Mouse (Mus musculus): ENCODE data around the gene Cpne6. TPM values are rescaled to one million over a fixed set of nuclear protein-coding genes. Genes with fewer than 3 reads are reported as not detected.

Cpne6 gene
- total and polyA plus RNA-seq, 3 experiments: 0.25 TPM; not detected in 2

GRCm38 (mm10) chr14:55507801-55508200 lies 2.4 kb upstream of the Cpne6 start:
- intact Hi-C loops (cut with DNase I): no loop called here
- no peaks in the 10 kb centered on the region for H3K79me2 ChIP-seq (replicated peaks; ENCODE audit: control insufficient read depth, insufficient read depth, low read length)
- no peak overlapping the region for H3K9ac ChIP-seq (ENCODE audit: low read depth, low read length)
- H3K36me3 ChIP-seq (ENCODE audit: control insufficient read depth, insufficient read depth, low read length): no peaks in the 10 kb centered on the region
- H3K4me1 ChIP-seq (ENCODE audit: control insufficient read depth, insufficient read depth, low read length): no peaks in the 10 kb centered on the region
- no peak for TF ChIP-seq CTCF (IDR thresholded peaks at IDR 0.05)
- no peak for TF ChIP-seq EP300 (IDR thresholded peaks at IDR 0.05; ENCODE audit: insufficient read depth, low read depth, low read length)
- no peak for TF ChIP-seq POLR2A (IDR thresholded peaks at IDR 0.05; ENCODE audit: insufficient read depth, low read depth, low read length)
- WGBS: 57% methylated on average over 7 of the region's 7 CpGs
- H3K4me3 ChIP-seq: no peak overlapping the region
- DNase-seq: no peak
- H3K27me3 ChIP-seq (ENCODE audit: control insufficient read depth, insufficient read depth, low read length): no peaks in the 10 kb centered on the region; the same call in 1 of the 2 replicates
- no peak overlapping the region for H3K27ac ChIP-seq

GRCm38 (mm10) chr14:55509540-55509939 lies 705 bp upstream of the Cpne6 start:
- H3K9ac ChIP-seq (ENCODE audit: low read depth, low read length): no peak overlapping the region
- no peak overlapping the region for H3K27ac ChIP-seq
- H3K36me3 ChIP-seq (ENCODE audit: control insufficient read depth, insufficient read depth, low read length): no peaks in the 10 kb centered on the region
- H3K27me3 ChIP-seq (ENCODE audit: control insufficient read depth, insufficient read depth, low read length): no peaks in the 10 kb centered on the region; the same call in 1 of the 2 replicates
- H3K4me3 ChIP-seq: no peak overlapping the region
- DNase-seq: no peak
- TF ChIP-seq EP300 (IDR thresholded peaks at IDR 0.05; ENCODE audit: insufficient read depth, low read depth, low read length): no peak
- no peak for TF ChIP-seq POLR2A (IDR thresholded peaks at IDR 0.05; ENCODE audit: insufficient read depth, low read depth, low read length)
- no peak for TF ChIP-seq CTCF (IDR thresholded peaks at IDR 0.05)
- intact Hi-C loops (cut with DNase I): no loop called here
- H3K79me2 ChIP-seq (replicated peaks; ENCODE audit: control insufficient read depth, insufficient read depth, low read length): no peaks in the 10 kb centered on the region
- WGBS: 69% methylated on average over 10 of the region's 10 CpGs
- H3K4me1 ChIP-seq (ENCODE audit: control insufficient read depth, insufficient read depth, low read length): no peaks in the 10 kb centered on the region

- Histone ChIP-seq H3K27ac (no peak overlapping the region), H3K4me1 (ENCODE audit: control insufficient read depth, insufficient read depth, low read length) (no peaks in the 10 kb centered on the region), H3K9ac (ENCODE audit: low read depth, low read length) (no peak overlapping the region), H3K27me3 (ENCODE audit: control insufficient read depth, insufficient read depth, low read length) (no peaks in the 10 kb centered on the region; the same call in 1 of the 2 replicates), H3K4me3 (no peak overlapping the region), H3K79me2 (replicated peaks; ENCODE audit: control insufficient read depth, insufficient read depth, low read length) (no peaks in the 10 kb centered on the region), H3K36me3 (ENCODE audit: control insufficient read depth, insufficient read depth, low read length) (no peaks in the 10 kb centered on the region)
- TF ChIP-seq POLR2A (IDR thresholded peaks at IDR 0.05; ENCODE audit: insufficient read depth, low read depth, low read length) (no peak), CTCF (IDR thresholded peaks at IDR 0.05) (no peak), EP300 (IDR thresholded peaks at IDR 0.05; ENCODE audit: insufficient read depth, low read depth, low read length) (no peak)
- intact Hi-C loops (cut with DNase I): no loop called here
- no peak for DNase-seq
- 45% methylated on average over 7 of the region's 7 CpGs for WGBS
Measured at GRCm38 (mm10) chr14:55511037-55511436, 792 bp downstream of the Cpne6 start.

- Histone ChIP-seq H3K27ac (no peak overlapping the region), H3K4me3 (no peak overlapping the region), H3K4me1 (ENCODE audit: control insufficient read depth, insufficient read depth, low read length) (no peaks in the 10 kb centered on the region), H3K36me3 (ENCODE audit: control insufficient read depth, insufficient read depth, low read length) (no peaks in the 10 kb centered on the region), H3K9ac (ENCODE audit: low read depth, low read length) (no peak overlapping the region), H3K79me2 (replicated peaks; ENCODE audit: control insufficient read depth, insufficient read depth, low read length) (no peaks in the 10 kb centered on the region), H3K27me3 (ENCODE audit: control insufficient read depth, insufficient read depth, low read length) (no peaks in the 10 kb centered on the region; the same call in 1 of the 2 replicates)
- intact Hi-C loops (cut with DNase I): no loop called here
- no peak for DNase-seq
- TF ChIP-seq POLR2A (IDR thresholded peaks at IDR 0.05; ENCODE audit: insufficient read depth, low read depth, low read length) (no peak), CTCF (IDR thresholded peaks at IDR 0.05) (no peak), EP300 (IDR thresholded peaks at IDR 0.05; ENCODE audit: insufficient read depth, low read depth, low read length) (no peak)
- 38% methylated on average over 10 of the region's 10 CpGs for WGBS
Measured at GRCm38 (mm10) chr14:55513927-55514326, 3.7 kb downstream of the Cpne6 start.

GRCm38 (mm10) chr14:55515846-55516245 lies 5.6 kb downstream of the Cpne6 start:
- intact Hi-C loops (cut with DNase I): no loop called here
- WGBS: 79% methylated on average over 4 of the region's 4 CpGs
- TF ChIP-seq CTCF (IDR thresholded peaks at IDR 0.05): no peak
- TF ChIP-seq EP300 (IDR thresholded peaks at IDR 0.05; ENCODE audit: insufficient read depth, low read depth, low read length): no peak
- no peak for TF ChIP-seq POLR2A (IDR thresholded peaks at IDR 0.05; ENCODE audit: insufficient read depth, low read depth, low read length)
- H3K4me3 ChIP-seq: no peak overlapping the region
- H3K79me2 ChIP-seq (replicated peaks; ENCODE audit: control insufficient read depth, insufficient read depth, low read length): no peaks in the 10 kb centered on the region
- H3K4me1 ChIP-seq (ENCODE audit: control insufficient read depth, insufficient read depth, low read length): no peaks in the 10 kb centered on the region
- H3K9ac ChIP-seq (ENCODE audit: low read depth, low read length): no peak overlapping the region
- no peaks in the 10 kb centered on the region for H3K36me3 ChIP-seq (ENCODE audit: control insufficient read depth, insufficient read depth, low read length)
- H3K27me3 ChIP-seq (ENCODE audit: control insufficient read depth, insufficient read depth, low read length): peaks cover 5% of the 10 kb centered on the region
- no peak overlapping the region for H3K27ac ChIP-seq
- no peak for DNase-seq

GRCm38 (mm10) chr14:55518897-55519296 lies 8.7 kb downstream of the Cpne6 start:
- no peak overlapping the region for H3K4me3 ChIP-seq
- intact Hi-C loops (cut with DNase I): no loop called here
- DNase-seq: no peak
- TF ChIP-seq CTCF (IDR thresholded peaks at IDR 0.05): no peak
- H3K79me2 ChIP-seq (replicated peaks; ENCODE audit: control insufficient read depth, insufficient read depth, low read length): no peaks in the 10 kb centered on the region
- no peak overlapping the region for H3K9ac ChIP-seq (ENCODE audit: low read depth, low read length)
- WGBS: 77% methylated on average over 2 of the region's 2 CpGs
- no peaks in the 10 kb centered on the region for H3K36me3 ChIP-seq (ENCODE audit: control insufficient read depth, insufficient read depth, low read length)
- H3K4me1 ChIP-seq (ENCODE audit: control insufficient read depth, insufficient read depth, low read length): no peaks in the 10 kb centered on the region
- peaks cover 10% of the 10 kb centered on the region for H3K27me3 ChIP-seq (ENCODE audit: control insufficient read depth, insufficient read depth, low read length)
- H3K27ac ChIP-seq: no peak overlapping the region
